Mouse (Mus musculus) G1E (cell line): ENCODE results near the gene Sema3a.

Experiments
- CTCF ChIP-seq: IDR thresholded peaks from 2 replicates; pipeline ENCODE4 v1.5.1; 2012; ENCODE audit warnings: low read depth, low read length, inconsistent platforms, mixed read lengths
- GATA1 ChIP-seq: IDR thresholded peaks from 2 replicates; pipeline ENCODE4 v1.6.1; 2012; ENCODE audit warnings: borderline replicate concordance, low read length, inconsistent platforms, mixed read lengths
- GATA2 ChIP-seq: IDR thresholded peaks from 2 replicates; pipeline ENCODE4 v1.6.1; 2012; ENCODE audit warnings: low read depth, low read length, inconsistent platforms, borderline replicate concordance
- POLR2AphosphoS5 ChIP-seq: IDR thresholded peaks from 2 replicates; pipeline ENCODE4 v1.6.1; 2012; ENCODE audit warnings: low read depth, low read length, inconsistent platforms; ENCODE audit not compliant: insufficient replicate concordance
- TAL1 ChIP-seq: conservative IDR thresholded peaks from 2 replicates; pipeline ENCODE4 v1.6.1; 2012; ENCODE audit warnings: low read depth, low read length, inconsistent platforms, mixed read lengths

GRCm38 (mm10) chr5:13125757-13126156 lies 543 bp downstream of the Sema3a start:
- TF ChIP-seq POLR2AphosphoS5 (no peak), GATA1 (no peak), TAL1 (no peak), CTCF (no peak), GATA2 (no peak)
